Mouse (Mus musculus) MEL-GATA-1-ER (cell line): Measurements from ENCODE around the gene Rpia.
"Not testable (repeated sequence)": the region's sequence is repeated elsewhere in the genome, so short reads cannot be mapped to it uniquely, and the experiment has no call there.

ENCODE experiments used
- DNase-seq: peaks from one replicate; pipeline ENCODE4 v3.0.0-alpha.2; 2012; ENCODE audit warnings: low read depth; ENCODE audit errors: extremely low read depth

Gene Rpia

DNA sequence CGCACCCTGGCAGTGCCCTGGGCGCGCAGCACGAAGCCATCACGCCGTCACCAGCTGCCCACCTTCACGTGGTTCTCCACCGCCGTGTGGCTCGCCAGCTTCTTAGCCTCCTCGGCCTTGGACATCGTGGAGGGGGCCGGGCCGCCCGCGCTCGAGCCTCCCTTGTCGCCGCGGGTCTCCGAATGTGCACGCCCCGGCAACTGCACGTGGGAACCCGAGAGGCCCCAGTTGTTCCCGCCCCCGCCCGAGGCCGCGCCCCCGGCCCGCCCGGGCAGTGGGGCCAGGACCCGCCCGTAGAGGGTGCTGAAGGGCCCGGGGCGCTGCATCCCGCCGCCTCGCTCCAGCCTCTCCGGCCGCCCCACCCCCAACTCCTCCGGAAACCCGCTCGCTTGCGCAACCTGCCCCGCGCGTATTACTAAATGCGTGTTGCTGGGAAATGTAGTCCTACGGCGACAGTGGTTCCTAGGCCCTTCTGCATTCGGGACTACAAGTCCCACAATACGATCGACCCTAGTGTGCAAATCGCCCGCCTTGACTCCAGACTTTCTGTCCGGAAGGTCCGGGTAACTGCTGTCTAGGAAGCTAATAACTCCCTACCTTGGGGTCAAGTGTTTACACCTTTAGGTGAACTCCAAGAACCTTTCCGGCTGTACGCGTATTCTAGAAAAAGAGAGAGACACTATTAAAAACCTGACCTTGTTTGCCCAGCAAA lies at the start of gene Rpia:
Rpia (minus strand) TSS at position 409 of the 712 bp plus-strand sequence.
- DNase-seq = peak; percentile 97

DNA sequence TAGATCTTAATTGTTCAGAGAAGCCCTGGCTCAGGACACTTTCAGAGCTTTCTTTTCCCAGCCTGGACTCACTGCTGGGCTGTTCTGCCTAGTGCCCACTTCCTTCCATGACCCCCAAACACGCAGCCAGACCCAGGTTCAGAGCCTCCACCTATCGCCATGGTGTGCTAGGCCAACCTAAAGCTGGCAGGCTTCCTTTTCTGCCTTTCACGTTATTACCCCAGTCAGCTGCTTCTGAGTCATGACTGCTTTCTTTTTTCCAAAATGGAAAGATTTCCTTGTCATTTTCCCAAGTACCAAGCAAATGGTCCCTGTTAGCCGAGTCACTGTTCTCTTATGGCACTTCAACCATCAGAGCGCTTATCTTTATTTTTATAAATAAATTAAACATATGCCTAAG lies 48.2 kb upstream of the Rpia start:
- no peak for DNase-seq

DNA sequence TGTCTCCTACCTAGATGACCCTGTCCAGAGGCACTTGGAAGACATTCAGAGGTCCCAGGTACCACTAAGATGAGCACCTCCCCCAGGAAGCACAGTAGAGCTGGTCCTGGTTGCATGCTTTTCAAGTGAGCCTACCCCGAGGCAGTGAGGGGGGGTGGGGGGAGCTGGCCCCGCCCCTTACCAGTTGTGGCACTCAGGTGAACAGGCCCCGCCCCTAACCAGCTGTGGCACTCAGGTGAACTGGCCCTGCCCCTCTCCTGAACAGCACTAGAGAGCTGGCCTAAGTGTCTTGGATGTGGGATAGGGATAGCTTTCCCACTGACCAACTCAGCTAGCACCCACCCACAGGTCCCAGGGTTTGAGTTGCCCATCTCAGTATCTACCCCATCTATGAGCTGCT lies 46.5 kb upstream of the Rpia start:
- no peak for DNase-seq

DNA sequence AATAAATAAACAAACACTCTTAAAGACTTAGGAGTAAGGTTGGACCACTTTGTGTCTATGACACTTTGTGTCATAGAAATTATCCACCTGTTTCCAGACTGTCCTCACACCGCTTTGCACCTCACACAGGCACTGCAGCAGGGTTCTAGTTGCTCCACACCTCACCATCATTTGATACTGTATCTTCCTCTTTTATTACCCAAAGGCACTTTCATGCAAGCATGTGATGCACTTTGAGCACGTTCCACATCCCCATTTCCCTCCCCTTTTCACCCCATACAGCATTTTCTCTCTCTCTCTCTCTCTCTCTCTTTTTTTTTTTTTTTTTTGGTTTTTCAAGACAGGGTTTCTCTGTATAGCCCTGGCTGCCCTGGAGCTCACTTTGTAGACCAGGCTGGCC lies 45.3 kb upstream of the Rpia start:
- no peak for DNase-seq

DNA sequence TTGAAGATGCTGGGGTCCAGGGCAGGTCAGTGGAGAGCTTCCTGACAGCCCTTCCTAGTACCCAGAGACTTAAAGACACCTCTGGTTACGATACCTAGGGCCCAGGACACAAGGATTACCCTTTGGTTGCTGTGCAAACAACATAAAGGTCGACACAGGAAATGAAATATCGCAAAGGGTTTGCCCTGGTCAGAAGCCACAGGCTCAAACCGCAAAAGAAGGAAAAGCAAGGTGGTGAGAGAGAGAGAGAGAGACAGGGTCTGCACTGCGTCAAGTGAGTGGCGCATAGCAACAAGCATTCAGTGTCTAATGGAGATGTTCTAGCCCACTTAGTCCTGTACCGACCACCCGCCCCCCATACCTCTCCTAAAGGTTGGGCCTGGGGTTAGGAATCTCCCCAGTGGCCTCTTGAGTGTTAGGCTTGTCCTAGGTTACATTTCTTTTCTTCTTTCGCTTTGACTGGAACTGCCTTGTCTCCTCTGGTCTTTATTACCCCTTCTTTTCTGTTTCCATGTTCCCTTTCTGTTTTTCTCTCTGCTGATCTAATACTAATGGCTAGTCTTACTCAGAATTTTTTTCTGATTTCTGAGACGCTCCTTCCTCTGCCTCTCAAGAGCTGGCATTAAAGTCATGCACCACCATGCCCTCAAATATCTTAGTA lies 39.3 kb upstream of the Rpia start:
- DNase-seq = no peak

DNA sequence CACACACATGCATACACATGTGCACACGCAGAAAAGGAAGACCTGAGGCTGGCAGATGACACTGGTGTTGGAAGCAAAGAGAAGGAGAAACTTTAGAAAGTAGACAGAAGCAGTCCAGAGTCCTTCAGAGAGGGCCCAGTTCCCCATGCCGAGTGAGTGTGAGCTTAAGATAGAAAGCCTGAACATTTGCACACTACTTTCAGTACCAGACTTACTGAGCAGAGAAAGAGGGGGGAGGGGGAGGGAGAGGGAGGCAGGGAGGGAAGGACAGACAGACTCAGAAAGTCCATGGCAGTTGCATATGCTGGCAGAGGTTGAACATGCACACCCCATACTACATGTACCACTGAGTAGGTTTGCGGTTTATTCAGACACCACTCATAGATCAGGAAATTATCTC lies 38.5 kb upstream of the Rpia start:
- no peak for DNase-seq

DNA sequence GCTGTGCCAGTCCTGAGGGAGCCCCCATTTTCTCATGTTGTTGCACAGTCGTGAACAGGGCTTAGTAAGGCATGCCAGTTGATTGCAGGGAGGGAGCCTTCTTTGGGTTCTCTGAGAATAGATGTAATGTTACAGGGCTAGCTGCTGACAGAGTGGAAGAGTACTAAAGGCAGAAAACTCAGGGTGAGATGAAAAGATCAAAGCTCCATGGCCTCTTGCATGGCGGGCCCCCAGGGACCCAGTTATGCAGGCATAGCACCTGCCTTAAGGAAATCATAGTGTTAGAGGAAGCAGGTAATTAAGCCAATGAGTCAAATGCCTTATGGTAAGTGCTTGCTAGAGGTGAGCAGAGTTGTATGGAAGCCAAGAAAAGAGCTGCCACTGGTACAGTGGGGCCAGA lies 37.4 kb upstream of the Rpia start:
- no peak for DNase-seq

DNA sequence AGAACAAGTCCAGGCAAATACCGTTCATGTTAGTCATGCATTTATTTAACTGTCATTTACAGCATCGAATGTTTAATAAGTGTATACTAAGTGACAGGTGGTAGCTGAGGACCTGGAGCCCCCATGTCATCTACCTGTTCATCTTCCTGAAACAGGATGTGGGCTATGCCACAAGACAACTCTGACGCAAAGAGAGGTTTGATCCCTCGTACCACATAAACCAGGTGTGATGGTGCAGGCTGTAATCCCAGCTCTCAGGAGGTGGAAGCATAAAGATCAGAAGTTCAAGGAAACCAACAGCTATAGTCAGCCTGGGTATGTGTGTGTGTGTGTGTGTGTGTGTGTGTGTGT lies 32.9 kb upstream of the Rpia start:
- DNase-seq = no peak

DNA sequence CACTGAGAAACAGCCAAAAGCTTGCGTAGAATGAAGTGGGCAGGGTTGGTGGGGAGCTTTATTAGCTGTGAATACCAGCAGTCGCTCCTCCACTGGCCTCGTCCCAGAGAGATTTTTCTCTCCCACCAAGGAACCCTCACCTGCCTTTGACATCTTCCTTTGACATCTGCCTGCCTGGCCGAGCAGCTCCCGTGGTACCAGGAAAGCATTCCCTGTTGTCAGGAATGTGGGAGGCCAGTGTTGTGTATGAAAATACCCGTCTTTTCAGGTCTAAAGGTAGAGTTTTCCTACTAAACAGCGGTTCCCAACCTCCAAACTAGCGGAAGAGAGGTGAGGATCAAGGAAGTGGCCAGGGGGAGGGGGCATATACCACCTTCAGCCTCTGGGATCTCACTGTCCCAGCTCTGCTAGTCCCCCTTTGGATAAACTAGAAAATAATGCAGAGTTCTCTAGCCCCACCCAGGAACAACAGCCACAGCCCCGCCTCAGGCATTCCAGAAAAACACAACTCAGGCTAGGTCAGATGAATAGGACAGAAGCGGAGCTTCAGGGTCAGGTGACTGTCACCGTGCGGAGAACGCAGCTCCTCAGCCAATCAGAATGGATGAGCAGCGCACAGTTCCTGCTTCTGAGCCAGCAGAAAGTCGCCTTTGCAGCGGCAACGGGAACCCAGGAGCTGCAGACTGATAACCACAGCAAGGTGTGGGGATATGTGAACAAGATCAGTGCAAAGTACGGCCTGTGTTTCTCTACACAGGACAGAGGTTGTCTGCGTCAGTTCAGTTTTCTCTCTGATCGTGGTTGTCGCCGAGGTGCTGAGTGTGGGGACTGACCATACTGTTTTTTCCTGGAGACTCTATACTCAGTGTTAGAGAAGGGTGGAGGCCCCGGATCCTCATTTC lies 32.3 kb upstream of the Rpia start:
- DNase-seq = peak; percentile 85

DNA sequence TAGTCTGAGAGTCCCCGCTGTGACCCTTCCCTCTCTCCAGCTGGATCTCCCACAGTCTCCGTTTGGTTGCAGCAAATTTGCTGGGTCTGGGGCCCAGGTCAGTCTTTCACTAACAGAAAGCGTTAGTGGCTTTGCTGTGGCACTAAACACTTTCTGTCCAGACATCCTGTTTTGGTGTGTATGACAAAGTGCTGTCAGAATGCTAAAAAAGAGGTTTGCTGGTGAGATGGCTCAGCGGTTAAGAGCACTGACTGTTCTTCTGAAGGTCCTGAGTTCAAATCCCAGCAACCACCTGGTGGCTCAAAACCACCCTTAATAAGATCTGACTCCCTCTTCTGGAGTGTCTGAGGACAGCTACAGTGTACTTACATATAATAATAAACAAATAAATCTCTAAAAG lies 31.2 kb upstream of the Rpia start:
- DNase-seq = not testable (repeated sequence)

DNA sequence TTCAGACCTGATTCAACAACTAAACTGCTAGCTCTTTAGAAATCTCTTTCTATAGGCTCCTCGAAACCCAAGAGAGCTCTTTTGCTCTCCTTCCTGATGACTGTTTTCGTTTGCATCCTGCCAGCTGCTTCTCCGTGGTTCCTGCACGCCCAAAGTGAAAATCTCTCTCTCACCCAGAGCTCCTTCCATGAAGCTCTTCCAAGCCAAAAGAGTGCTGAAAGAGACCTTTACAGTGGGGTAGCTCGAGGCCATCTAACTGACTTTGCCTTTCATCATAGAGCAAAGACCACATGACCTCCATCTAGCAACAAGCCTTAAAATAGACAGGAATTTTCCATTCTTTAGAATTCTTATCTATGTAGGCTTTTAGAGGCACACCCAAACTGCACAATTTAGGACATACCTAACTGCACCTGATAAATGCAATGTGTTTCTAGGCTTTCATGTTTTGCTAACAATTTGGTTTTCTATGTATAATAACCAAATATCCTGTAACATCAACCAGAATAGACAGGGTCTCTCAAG lies 30.4 kb upstream of the Rpia start:
- no peak for DNase-seq

DNA sequence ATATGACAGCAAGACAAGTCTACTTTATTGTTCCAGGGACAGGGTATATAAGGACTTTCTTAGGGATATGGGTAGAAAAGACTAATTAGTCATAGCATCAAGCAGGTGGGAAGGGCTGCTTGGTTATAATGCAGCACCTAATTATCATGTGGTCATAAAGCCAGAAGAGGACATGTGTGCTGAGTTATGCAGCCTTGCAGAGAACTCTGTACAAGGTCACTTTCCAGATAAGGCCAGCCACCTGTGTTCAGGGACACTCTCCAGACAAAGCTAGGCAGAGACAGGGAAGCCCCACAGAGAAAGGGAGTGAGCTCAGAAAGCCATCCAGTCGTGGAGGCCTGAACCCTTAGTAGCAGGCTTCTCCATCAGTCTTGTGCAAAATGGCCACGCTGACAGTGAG lies 29.5 kb upstream of the Rpia start:
- no peak for DNase-seq

DNA sequence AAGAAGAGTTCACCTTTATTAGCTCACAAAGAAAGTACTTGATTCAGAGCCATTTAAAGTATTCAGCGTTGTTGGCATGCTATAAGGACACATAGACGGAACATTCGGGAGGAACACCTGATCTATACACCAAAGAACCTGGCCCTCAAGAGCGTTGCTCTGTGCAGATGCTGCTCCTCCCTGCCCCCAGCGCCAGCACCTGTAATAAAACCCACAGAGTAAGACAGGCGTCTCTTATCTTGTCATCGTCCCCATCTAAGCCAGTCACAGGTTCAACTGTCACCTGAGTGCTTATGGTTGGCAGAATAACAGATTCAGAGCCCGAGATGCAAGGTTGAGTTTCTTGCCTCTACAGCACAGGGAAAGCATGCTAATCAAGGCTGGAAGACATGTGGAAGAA lies 23.4 kb upstream of the Rpia start:
- DNase-seq = no peak

DNA sequence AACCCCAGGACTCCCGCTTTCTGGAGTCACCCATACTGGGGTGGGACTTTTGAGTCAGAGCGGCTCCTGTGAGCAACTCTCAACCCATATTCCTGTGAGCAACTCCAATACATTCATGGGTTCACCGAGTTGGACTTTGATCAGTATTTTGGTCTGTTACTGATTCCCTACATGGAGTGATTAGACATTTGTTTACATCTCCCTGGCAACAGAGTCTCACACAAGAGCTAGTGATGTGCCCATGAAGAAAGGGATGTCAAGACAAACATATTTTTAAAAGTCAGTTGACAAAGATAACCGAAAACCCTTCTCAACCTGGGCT lies 22.6 kb upstream of the Rpia start:
- DNase-seq = no peak

DNA sequence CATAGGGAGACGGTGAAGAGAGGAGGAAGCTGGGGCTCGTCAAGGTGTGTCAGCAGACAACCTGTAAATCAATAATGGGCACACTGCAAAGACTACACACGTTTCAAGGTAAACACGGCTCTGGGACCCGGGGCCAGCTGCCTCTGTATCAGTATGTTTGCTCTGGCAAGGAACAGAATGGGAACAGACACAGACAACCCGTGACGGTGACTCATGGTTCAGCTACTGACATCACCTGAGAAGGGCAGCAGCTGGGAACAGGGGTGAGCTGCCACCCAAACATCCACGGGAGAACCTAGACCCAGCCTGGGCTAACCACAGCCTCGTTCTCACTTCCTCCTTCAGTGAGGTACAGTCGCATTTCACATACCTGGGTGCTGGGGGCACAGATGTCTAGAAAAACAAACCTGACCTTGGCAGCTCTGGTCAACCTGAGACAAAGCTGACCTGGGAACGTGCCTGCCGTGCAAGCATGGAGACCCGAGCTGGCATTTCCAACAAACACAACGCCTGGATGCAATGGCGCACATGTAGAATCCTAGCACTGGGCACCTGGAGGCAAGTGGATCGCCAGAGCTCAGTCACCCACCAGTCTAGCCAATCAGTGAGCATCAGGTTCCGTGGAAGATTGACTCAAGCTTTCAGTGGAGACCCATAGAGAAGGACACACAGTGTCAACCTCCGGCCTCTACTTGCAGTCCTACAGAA lies 22.0 kb upstream of the Rpia start:
- no peak for DNase-seq

DNA sequence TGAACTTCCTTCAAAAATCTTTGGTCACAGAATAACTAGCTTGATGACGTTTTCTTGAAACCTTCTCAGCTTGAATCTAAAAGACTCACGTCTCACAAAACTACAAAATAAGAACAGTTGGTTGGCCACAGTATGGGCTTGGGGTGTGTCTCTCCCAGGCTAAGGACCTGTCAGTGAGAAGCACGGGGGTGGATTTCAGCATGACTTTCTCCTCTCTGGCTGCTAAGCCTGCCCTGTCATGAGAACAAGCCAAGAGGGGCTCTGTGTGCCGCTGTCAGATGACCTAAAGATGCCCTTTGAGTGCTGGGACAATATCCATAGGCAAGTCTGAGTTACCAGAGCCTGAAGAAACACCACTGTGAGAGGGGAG lies 20.5 kb upstream of the Rpia start:
- no peak for DNase-seq

DNA sequence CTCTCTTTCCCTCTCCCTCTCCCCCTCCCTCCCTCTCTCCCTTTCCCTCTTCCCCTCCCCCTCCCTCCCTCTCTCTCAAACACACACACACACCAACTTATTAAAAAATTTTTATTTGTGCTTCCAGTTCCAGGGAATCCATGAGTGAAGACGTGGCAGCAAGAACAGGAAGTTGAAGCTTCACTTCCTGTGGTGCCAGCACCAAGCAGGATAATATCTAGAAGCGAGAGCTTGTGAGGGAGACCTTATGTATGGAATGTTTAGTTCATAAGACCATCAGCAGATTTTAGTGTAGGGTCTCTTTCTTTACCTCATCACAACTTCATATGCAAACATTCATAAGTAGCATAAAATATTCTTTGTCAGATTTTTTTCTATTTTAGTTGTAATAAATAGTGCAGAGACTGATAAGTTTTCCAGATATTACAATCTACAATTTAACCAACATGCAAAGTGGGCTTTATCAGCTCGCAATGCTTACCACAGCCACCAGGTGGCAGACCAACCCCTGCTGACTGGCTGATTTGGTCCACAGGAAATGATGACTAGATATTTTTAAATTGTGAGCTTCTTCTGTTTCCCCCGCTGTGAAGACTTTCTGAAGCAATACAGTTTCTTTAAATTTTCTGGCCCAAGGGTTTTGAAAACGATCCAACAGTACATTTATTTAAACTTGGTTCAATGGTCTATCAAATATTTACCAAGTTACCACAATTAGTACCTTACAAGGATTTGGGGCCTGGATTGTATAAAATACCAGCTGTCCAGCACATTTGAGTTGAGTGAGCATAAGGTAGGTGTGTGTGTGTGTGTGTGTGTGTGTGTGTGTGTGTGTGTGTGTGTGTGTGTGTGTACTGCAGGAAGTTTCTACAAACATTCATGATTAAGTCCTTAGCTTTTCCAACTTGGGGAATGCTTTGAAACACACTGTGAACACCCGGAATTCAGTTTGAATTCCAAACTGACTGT lies 19.8 kb upstream of the Rpia start:
- DNase-seq = peak; percentile 69

DNA sequence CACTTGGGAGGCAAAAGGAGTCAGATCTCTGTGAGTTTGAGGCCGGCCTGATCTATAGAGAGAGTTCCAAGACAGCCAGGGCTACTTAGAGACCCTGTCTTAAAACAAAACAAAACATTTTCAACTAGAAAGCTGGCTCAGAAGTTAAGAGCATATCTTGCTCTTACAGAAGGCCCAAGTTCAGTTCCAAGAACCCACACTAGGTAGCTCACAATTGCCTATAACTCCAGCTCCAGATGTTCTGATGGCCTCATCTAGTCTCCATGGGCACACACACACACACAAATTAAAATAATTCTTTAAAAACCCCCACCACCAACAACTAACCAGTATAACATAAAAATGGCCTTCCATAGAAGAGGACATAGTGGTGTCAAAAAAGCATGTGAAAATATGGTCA lies 18.5 kb upstream of the Rpia start:
- DNase-seq = no peak

DNA sequence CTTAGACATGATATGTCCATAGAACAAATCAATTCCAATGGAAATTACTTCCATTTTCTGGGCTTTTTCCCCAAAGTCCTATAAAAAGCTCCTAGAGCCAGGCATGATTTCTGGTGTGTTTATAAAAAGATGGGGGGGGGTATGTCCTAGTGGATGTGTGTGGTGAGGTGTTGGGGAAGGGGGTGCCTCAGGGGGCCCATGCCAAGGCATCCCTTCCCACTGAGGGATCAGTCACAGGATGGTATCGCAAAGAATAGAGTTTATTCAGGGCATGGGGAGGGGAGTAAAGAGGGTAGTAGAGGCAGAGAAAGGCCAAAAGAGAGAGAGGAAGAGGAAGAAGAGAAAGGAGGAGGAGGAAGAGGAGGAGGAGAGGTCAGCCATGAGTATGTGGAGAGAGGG lies 14.5 kb upstream of the Rpia start:
- DNase-seq = no peak

DNA sequence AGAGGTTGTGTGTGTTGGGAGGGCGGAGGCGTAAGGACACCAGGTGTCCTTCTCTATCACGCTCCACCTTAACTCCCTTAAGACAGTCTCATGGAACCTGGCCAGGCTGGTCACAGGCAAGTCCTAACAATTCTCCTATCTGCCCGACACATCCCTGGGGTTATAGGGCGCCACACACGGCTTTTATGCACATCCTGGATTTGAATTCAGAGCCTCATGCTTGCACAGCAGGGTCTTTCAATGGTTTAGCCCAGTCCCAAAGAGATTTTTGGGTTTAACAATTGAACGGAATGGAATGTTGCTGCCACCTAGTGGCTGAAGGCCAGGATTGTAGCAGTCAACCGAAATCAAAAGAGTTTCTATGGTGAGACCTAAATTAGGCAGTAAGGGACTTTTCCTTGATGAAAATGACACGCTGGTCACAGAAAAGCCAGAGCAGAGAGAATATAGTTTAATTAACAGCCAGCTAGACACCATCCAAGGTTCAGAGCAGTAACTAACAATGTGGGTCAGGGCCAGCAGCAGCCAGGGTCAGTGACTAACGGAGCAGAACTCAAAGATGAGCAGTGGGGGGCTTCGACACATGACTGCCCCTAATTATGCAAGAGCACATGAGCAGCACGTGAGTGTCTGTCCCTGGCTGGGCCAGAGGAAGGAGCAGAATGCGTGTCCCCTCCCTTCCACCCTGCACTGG lies 13.9 kb upstream of the Rpia start:
- peak; percentile 57 for DNase-seq
